Mouse (Mus musculus) forebrain, embryonic 14.5 days (tissue): ENCODE measurements around the gene Celf2. TPM values are rescaled to one million over a fixed set of nuclear protein-coding genes. Genes with fewer than 3 reads are reported as not detected.

Experiments
- ATAC-seq: fragments of 200-750 bp; cut with Nextera tagmentation; 2 replicates; pipeline ENCODE4 v1.8.0; 2017; ENCODE audit warnings: mild to moderate bottlenecking, moderate library complexity
- DNase-seq: peaks from one replicate; pipeline ENCODE4 v3.0.0-alpha.2; 2015; ENCODE audit warnings: low spot score
- H3K27ac ChIP-seq: fragments of 300-500 bp; sonication (generic); 2 replicates; pipeline ENCODE4 v1.5.1; 2014; ENCODE audit warnings: low read depth, mild to moderate bottlenecking, control low read depth, low read length, moderate library complexity
- H3K27me3 ChIP-seq: fragments of 300-500 bp; sonication (generic); replicated peaks from 2 replicates; pipeline ENCODE4 v1.6.1; 2014; ENCODE audit warnings: low read length, control low read depth, mixed read lengths; ENCODE audit not compliant: control insufficient read depth, insufficient read depth
- H3K36me3 ChIP-seq: fragments of 300-500 bp; sonication (generic); 2 replicates; pipeline ENCODE4 v1.6.1; 2014; ENCODE audit warnings: low read length, control low read depth; ENCODE audit not compliant: control insufficient read depth, insufficient read depth
- H3K4me1 ChIP-seq: fragments of 300-500 bp; sonication (generic); 2 replicates; pipeline ENCODE4 v1.6.1; 2014; ENCODE audit warnings: antibody characterized with exemption, low read length, control low read depth; ENCODE audit not compliant: control insufficient read depth, insufficient read depth
- H3K4me2 ChIP-seq: fragments of 300-500 bp; sonication (generic); 2 replicates; pipeline ENCODE4 v1.6.1; 2014; ENCODE audit warnings: mild to moderate bottlenecking, control low read depth, low read length
- H3K4me3 ChIP-seq: fragments of 300-500 bp; sonication (generic); 2 replicates; pipeline ENCODE4 v1.5.1; 2014; ENCODE audit warnings: low read depth, low read length, control low read depth
- H3K9ac ChIP-seq: fragments of 300-500 bp; sonication (generic); 2 replicates; pipeline ENCODE4 v1.6.1; 2014; ENCODE audit warnings: mild to moderate bottlenecking, low read length, control low read depth, moderate library complexity
- H3K9me3 ChIP-seq: fragments of 300-500 bp; sonication (generic); replicated peaks from 2 replicates; pipeline ENCODE4 v1.6.1; 2016; ENCODE audit warnings: low read length, control low read depth, mixed read lengths; ENCODE audit not compliant: control insufficient read depth
- WGBS: fragments of 180-500 bp; shearing (Covaris S2); extraction: QIAGEN DNeasy Blood & Tissue Kit; methylation state at CpG from one replicate; pipeline ENCODE4 v1.1.7; 2014; 5-methylcytosine and 5-hydroxymethylcytosine counted together
- polyA plus RNA-seq: library from polyadenylated mRNA; unstranded; fragments of >200 nt; fragmentation: Nextera tagmentation; extraction: Ambion mirVana; gene quantifications from 2 replicates; pipeline ENCODE4 v1.2.1, GENCODE M21; 2014

Celf2 gene
- polyA plus RNA-seq, 1 experiment from 2014 or later: 198 TPM

DNA sequence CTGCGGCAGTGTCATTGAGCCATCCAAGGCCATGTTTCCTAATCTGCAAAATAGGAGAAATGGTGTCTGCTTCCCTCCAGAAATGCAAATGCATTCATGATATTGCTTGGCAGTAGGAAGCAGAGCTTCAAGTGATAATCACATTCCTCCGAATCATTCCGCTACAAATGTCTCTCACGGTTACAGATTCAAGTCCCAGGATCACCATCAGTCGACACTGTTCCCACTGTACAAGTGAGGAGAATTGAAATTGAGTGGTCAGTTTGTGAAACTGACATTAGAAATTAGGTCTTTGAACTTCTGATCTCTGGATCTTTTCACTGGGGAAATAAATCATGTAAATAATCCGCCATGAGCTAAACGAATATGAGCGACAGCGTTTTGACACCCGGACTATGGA, 596.0 kb downstream of the Celf2 start:
- no peak for ATAC-seq
- Histone ChIP-seq H3K4me1 (peaks cover 9% of the 10 kb centered on the region), H3K4me2 (no peak overlapping the region), H3K27ac (no peak overlapping the region), H3K9me3 (no peaks in the 10 kb centered on the region), H3K27me3 (no peaks in the 10 kb centered on the region), H3K36me3 (no peaks in the 10 kb centered on the region), H3K4me3 (no peak overlapping the region), H3K9ac (no peak overlapping the region)
- peak; percentile 32 for DNase-seq
- 86% methylated on average over 10 of the region's 10 CpGs for WGBS

DNA sequence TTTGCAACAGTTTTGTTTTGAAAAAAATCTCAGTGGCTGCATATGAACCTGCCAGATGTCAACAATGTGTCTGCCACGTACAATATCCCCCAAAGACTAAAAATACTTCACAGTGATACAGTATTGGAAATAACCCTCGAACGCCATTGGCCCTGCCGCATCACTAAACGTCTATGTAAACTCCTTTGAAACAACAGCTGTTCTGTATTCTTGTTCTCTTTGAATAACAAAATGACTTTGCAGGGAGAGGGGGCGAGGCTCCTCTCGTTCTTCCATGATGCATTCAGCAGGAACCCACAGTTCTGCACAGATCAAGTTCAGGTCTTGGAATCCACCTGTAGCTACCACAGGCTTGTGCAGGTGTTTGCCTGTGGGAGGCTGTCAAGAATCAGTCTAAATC, 597.4 kb downstream of the Celf2 start:
- DNase-seq (peak; percentile 38), ATAC-seq (no peak)
- no peak overlapping the region for H3K4me2 ChIP-seq
- WGBS: 31% methylated on average over 7 of the region's 7 CpGs
- peaks cover 9% of the 10 kb centered on the region for H3K4me1 ChIP-seq
- H3K4me3 ChIP-seq: no peak overlapping the region
- no peaks in the 10 kb centered on the region for H3K36me3 ChIP-seq
- no peak overlapping the region for H3K9ac ChIP-seq
- no peak overlapping the region for H3K27ac ChIP-seq
- H3K9me3 ChIP-seq: no peaks in the 10 kb centered on the region
- H3K27me3 ChIP-seq: no peaks in the 10 kb centered on the region

DNA sequence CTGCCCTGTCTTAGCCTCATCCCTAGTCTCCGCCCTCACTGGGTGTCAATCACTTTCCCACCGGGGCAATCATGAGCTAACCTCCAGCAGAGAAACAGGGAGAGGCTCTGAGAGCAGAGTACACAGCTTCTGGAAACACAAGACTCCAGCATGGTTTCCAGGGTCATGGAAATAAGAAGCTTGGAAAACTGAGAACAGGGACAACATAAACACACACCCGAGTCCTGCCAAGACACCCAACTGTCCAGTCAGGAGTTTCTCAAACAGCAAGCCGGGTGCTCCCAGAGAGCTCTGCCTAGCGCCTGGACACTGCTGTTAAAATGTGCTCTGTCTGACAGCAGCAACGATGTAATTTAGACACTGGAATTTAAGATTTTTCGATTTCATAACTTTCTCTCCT, 599.4 kb downstream of the Celf2 start:
- H3K27me3 ChIP-seq: no peaks in the 10 kb centered on the region
- no peaks in the 10 kb centered on the region for H3K36me3 ChIP-seq
- 79% methylated on average over 7 of the region's 7 CpGs for WGBS
- peaks cover 9% of the 10 kb centered on the region for H3K4me1 ChIP-seq
- DNase-seq: no peak
- H3K27ac ChIP-seq: no peak overlapping the region
- H3K4me2 ChIP-seq: no peak overlapping the region
- H3K9ac ChIP-seq: no peak overlapping the region
- H3K9me3 ChIP-seq: no peaks in the 10 kb centered on the region
- no peak for ATAC-seq
- no peak overlapping the region for H3K4me3 ChIP-seq

DNA sequence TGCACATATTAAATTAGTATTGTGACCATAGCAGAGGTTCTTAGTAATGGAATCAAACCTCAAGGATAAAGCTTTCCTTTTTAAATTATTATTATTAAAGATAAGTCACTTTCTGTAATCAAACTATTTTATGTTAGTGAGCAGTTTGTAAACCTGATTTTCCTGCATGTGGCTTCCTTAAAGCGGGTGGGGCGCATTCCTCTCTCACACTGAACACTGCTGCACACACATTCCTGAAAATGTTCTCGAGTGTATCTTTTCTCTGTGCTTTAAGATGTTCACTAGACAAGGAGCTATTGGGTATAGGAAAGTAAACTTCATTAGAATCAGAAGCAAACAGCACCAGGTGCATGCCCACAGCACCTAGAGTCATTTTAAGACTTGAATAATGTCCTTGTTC, 605.0 kb downstream of the Celf2 start:
- Histone ChIP-seq H3K27ac (no peak overlapping the region), H3K4me3 (no peak overlapping the region), H3K4me1 (peaks cover 5% of the 10 kb centered on the region), H3K27me3 (no peaks in the 10 kb centered on the region), H3K9me3 (no peaks in the 10 kb centered on the region), H3K9ac (no peak overlapping the region), H3K4me2 (no peak overlapping the region), H3K36me3 (no peaks in the 10 kb centered on the region)
- WGBS: 82% methylated on average over 3 of the region's 3 CpGs
- DNase-seq: no peak
- no peak for ATAC-seq

DNA sequence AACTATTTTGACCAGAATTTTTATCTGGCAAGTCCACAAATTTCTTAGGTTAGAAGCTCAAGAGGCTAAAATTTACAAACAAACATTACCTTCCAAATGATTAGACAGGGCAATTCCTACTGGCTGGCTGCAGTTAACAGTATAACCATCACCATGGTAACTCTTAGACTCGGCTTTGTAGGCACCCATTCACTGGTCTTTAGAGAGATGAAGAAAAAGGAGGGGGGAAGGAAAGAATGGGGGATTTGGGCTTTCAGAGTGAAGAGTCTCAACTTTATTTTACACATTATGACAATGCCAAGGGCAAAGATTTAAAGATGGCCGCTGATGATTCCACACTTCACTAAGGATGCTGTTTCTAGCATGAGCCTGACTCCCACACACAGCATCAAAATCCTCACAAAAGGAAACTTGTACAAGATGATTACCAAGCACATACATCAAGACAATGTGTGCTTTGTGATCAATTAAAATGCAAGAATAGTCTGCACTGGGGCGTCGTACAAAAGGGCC, 606.1 kb downstream of the Celf2 start:
- ATAC-seq: peak; percentile 93

DNA sequence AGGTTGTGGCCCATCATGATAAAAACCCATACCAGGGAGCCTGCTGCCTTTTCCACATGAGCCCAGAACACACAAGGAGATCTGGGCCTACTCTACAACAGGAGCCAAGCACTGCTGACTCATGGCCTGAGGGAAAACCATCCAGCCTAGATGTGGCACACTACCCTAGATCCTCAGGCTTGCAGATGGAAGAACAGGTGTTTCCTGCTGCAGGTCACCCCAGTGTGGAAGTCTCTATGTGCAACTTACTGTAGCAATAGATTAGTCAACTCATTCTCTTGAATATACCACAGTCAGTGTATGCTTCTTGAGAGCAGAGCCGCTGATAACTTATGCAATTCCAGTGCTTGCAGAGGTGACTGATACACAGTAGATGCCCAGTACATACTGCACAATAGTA, 612.5 kb downstream of the Celf2 start:
- no peaks in the 10 kb centered on the region for H3K36me3 ChIP-seq
- H3K4me2 ChIP-seq: no peak overlapping the region
- H3K9me3 ChIP-seq: no peaks in the 10 kb centered on the region
- H3K4me3 ChIP-seq: no peak overlapping the region
- ATAC-seq (no peak), DNase-seq (no peak)
- WGBS: 100% methylated on average over 1 of the region's 1 CpGs
- no peak overlapping the region for H3K27ac ChIP-seq
- no peaks in the 10 kb centered on the region for H3K4me1 ChIP-seq
- H3K27me3 ChIP-seq: no peaks in the 10 kb centered on the region
- H3K9ac ChIP-seq: no peak overlapping the region

More for the DNA sequence above, 606.1 kb downstream of the Celf2 start:
- Histone ChIP-seq H3K9me3 (no peaks in the 10 kb centered on the region), H3K36me3 (no peaks in the 10 kb centered on the region), H3K9ac (no peak overlapping the region), H3K4me2 (peak overlapping the region; percentile 26; the same call in 1 of the 2 replicates), H3K4me1 (peaks cover 5% of the 10 kb centered on the region), H3K27me3 (no peaks in the 10 kb centered on the region), H3K4me3 (no peak overlapping the region), H3K27ac (no peak overlapping the region)
- under 1% methylated on average over 4 of the region's 4 CpGs for WGBS
- DNase-seq: peak; percentile 78

DNA sequence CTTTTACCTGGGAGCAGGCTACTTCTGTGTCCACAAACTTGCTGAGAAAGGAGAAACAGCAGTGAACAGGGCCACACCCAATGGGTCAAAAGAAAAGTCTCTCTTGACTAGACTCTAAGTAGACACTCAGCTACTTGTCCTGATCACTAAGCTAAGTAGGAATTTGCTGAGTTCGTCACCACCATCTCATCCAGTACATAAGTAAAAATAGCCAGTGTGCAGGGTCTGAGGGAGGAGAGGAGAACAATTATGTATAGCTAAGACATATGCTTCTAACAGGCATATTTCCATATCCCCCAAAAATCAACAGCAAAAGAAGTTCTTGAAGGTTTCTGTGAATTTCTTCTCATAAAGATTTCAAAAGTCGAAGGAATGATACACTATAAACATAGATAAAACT, 615.8 kb downstream of the Celf2 start:
- Histone ChIP-seq H3K9me3 (no peaks in the 10 kb centered on the region), H3K27ac (no peak overlapping the region), H3K4me2 (no peak overlapping the region), H3K27me3 (no peaks in the 10 kb centered on the region), H3K36me3 (no peaks in the 10 kb centered on the region), H3K9ac (no peak overlapping the region), H3K4me3 (no peak overlapping the region), H3K4me1 (no peaks in the 10 kb centered on the region)
- ATAC-seq: no peak
- no peak for DNase-seq
- 87% methylated on average over 2 of the region's 2 CpGs for WGBS

DNA sequence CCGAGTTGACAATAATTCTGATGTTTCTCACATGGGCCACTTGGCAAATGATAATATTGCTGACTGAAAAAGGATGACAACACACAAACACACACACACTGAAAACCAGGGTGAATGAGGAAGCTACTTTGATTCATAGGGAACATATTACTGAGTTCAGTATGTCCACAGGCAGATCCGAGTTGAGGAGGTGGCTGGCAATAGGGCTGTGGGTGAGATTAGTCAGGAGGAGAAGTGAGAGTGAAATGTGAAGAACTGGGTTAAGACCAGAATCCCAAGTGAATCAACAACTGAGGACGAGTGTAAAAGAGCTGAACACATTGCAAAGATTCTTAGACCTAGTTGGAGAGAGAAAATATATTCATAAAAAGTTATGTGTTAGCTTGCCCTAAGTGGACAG, 616.3 kb downstream of the Celf2 start:
- Histone ChIP-seq H3K36me3 (no peaks in the 10 kb centered on the region), H3K4me3 (no peak overlapping the region), H3K9me3 (no peaks in the 10 kb centered on the region), H3K9ac (no peak overlapping the region), H3K4me1 (no peaks in the 10 kb centered on the region), H3K4me2 (no peak overlapping the region), H3K27me3 (no peaks in the 10 kb centered on the region), H3K27ac (no peak overlapping the region)
- WGBS: 84% methylated on average over 3 of the region's 3 CpGs
- no peak for DNase-seq
- no peak for ATAC-seq

DNA sequence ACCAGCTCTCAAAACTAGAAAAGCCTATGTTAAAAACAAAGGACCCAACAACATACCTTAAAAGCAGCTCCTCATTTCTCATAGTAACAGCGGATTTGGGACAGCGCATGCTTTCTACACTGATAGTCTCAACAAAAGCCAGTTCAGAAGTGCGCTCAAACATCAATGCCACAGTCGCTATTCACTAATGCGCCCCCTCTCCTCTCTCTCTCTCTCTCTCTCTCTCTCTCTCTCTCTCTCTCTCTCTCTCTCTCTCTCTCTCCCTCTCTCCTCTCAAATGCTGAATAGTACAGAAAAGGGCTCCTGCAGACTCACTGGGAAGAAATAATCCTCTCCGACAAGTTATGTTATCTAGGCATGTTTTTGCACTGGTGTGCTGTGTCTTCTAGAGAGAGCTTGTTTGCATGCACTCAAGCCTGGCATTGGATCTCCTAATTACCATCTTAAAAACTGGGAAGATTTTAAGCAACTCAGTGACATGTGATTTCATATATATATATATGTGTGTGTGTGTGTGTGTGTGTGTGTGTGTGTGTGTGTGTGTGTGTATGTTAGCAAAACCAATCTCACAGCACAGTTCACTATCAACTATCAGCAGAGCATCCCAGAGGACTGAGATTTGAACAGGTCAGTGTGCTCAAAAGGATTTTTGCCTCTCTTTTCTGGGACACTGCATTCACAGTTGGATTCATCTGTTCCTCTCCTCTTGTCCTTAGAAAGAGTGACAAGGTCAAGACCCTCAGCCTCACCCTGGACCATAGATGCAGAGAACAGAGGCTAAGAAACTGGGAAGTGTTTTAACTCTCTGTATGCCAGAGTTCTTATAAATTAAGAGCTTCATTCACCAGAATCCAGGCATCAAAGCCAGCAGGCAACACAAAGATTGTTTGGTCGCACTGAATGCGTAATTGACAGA, 624.3 kb downstream of the Celf2 start:
- peaks cover 16% of the 10 kb centered on the region for H3K4me1 ChIP-seq
- ATAC-seq: peak; percentile 66
- H3K9ac ChIP-seq: peak overlapping the region; percentile 98
- WGBS: 7% methylated on average over 8 of the region's 8 CpGs
- peak overlapping the region; percentile 69 for H3K4me3 ChIP-seq
- H3K36me3 ChIP-seq: no peaks in the 10 kb centered on the region
- no peaks in the 10 kb centered on the region for H3K9me3 ChIP-seq
- no peaks in the 10 kb centered on the region for H3K27me3 ChIP-seq
- peak overlapping the region; percentile 99 for H3K27ac ChIP-seq
- H3K4me2 ChIP-seq: peak overlapping the region; percentile 53
- DNase-seq: peak; percentile 85
